Mouse (Mus musculus) right cerebral cortex, postnatal 36 days (tissue): ENCODE measurements around the gene Tmem95.
A peak's percentile ranks its signal among the peaks of the same experiment; 100 is the strongest.

Experiments used
- DNase-seq, 2 experiments: peaks; one replicate each; pipeline ENCODE4 v3.0.0; 2022; ENCODE audit warnings: low spot score in 2 of 2, mixed read lengths in 1 of 2

Gene Tmem95

GRCm38 (mm10) chr11:69846738-69847688, 30.8 kb downstream of the Tmem95 start:
- DNase-seq = no peak

GRCm38 (mm10) chr11:69846198-69846680, 31.6 kb downstream of the Tmem95 start, which contains the start of gene Plscr3:
Gene Plscr3, plus strand, starts transcription at chr11:69846376.
- DNase-seq = peak; percentile 78 to 80

- DNase-seq = no peak
Measured at GRCm38 (mm10) chr11:69838714-69839104, 39.1 kb downstream of the Tmem95 start.

- DNase-seq = peak; percentile 96 to 98
Measured at GRCm38 (mm10) chr11:69837952-69838713, 39.7 kb downstream of the Tmem95 start, which contains the start of gene Tmem256. Gene Tmem256, plus strand, starts transcription at chr11:69838514.

- no peak for DNase-seq
Measured at GRCm38 (mm10) chr11:69837604-69837951, 40.2 kb downstream of the Tmem95 start, which contains the start of gene Nlgn2. Gene Nlgn2, minus strand, starts transcription at chr11:69837784.

- DNase-seq = no peak
Measured at GRCm38 (mm10) chr11:69836703-69837576, 40.9 kb downstream of the Tmem95 start.

GRCm38 (mm10) chr11:69835966-69836335, 41.9 kb downstream of the Tmem95 start:
- no peak for DNase-seq

GRCm38 (mm10) chr11:69835326-69835965, 42.4 kb downstream of the Tmem95 start:
- no peak for DNase-seq

- DNase-seq = peak in 1 of 2 experiments; percentile 41
Measured at GRCm38 (mm10) chr11:69834001-69834549, 43.7 kb downstream of the Tmem95 start.

GRCm38 (mm10) chr11:69833554-69833953, 44.3 kb downstream of the Tmem95 start:
- no peak for DNase-seq

GRCm38 (mm10) chr11:69828832-69829231, 49.0 kb downstream of the Tmem95 start:
- no peak for DNase-seq
